Mouse (Mus musculus) testis, postnatal 10 days (tissue): Measurements from ENCODE around the gene Ambp.

ENCODE experiments used
- DNase-seq: peaks from one replicate; pipeline ENCODE4 v3.0.0; 2021; ENCODE audit warnings: low spot score

Gene Ambp

DNA sequence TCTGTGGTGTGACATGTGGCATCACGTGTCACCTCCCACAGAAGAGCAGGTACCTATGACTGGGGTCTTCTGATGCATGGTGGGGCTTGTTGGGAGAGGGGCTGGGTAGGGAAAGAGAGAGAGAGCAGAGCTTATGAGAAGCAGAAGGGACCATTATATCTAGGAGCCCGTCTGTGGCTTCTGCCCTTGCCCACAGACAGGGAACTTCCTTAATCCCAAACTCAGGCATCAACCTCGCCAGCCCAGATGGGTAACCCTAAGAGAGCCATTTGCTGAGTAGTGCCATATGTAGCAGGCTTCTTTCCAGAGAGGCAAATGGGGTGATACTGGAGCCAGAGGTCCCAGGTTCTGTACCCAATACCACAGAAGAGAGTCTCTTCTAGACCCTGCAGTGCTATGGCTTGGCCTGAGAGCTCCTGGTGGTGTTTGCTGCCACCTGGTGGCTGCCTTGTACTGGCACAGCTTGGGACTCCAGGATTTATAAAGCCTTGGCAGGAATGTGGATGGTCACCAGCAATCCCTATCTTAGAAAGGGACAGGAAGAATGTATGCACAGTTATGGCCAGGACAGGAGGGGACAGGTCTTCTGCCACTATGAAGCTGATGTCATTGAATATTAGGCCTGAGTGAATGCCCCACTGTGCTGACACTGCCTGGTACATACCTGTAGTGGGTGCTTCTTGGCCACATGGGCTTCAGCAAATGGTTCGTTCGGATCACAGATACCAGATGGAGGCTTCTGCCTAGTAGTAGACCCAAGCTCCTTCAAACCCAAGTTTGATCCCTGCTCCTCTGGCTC lies 35.8 kb downstream of the Ambp start:
- peak; percentile 90 for DNase-seq

DNA sequence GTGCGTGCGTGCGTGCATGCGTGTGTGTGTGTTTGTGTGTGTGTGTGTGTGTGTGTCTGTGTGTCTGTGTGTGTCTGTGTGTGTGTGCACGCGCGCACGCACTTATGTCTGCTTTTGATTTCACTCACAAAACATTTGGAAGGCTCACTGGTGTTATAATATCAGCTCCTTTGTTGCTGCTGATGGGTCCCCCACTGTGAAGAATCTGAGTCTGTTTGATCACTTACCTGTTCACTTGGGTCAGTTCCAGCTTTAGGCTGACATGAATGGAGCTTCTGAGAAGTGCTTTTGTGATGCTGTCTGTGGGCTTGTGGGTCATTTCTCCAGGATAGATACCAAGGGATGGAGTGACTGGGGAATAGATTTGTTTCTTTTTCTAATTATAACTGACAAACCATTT lies 48.9 kb downstream of the Ambp start:
- DNase-seq: no peak

DNA sequence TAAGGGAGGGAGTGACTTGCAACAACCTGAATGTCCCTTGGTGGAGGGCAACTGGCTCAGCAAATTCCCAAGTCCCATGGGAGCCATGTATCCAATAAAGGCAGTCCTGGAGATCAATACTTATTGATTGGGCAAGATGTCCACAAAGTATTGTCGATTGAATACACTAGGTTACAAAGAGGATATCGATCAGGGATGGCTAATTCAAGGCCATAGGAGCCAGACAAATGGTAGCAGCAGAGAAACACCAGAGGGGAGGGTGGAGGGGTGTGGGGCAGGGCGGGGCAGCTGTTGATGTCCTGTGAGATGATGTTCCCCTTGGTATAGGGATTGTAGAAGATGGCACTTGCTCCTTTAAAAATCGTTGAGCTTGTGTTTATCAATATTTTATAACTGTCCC lies 52.6 kb downstream of the Ambp start:
- DNase-seq: no peak

DNA sequence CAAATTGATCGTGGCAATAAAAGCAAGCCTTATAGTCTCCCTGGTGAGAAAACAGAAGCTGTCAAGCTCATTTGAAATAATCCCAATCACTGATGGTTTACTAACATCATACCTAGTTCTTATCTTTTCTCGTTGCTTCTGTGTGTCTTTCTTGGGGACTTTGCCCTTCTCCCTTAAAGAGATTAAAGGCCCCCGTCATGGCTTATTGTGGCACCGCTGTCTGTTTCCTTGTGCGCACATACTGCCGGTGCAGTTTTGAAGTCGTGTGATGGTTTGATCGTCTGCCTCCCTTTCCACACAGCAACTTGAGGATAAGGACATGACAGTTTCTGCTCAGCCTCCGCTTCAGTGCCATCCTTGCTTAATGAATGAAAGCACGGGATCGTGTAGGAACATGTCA lies 54.1 kb downstream of the Ambp start:
- no peak for DNase-seq

DNA sequence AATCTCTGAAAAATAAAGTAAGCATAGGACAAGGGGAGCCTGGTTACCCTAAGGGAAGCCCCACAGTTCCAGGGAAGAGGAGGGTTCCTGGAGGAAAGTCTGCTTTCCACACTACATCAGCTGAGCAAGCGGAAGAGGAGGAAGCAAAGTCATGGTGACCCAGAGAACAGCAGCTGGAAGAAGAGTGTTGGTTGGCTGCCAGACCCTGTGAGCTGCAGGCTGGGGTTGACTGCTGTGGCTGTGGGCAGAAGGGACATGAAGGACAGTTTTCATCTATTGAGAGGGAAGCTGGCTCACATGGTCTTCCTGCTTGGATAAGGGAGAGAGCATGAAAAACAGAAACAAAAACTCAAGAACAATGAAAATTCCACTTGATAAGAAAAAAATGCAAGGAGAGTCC lies 57.0 kb downstream of the Ambp start:
- no peak for DNase-seq
